Mouse (Mus musculus) heart, embryonic 12.5 days (tissue): ENCODE results near the gene Sh3gl2. TPM values are rescaled to one million over a fixed set of nuclear protein-coding genes. Genes with fewer than 3 reads are reported as not detected.

ENCODE experiments used
- ATAC-seq: fragments of 200-750 bp; cut with Nextera tagmentation; 2 replicates; pipeline ENCODE4 v1.8.0; 2017; ENCODE audit warnings: moderate TSS enrichment, moderate library complexity; ENCODE audit not compliant: insufficient number of reproducible peaks, low FRiP score
- H3K27ac ChIP-seq: fragments of 300-500 bp; sonication (generic); 2 replicates; pipeline ENCODE4 v1.5.1; 2016; ENCODE audit warnings: mild to moderate bottlenecking, moderate library complexity; ENCODE audit not compliant: poor library complexity, severe bottlenecking
- H3K27me3 ChIP-seq: fragments of 300-500 bp; sonication (generic); replicated peaks from 2 replicates; pipeline ENCODE4 v1.6.1; 2016; ENCODE audit warnings: mild to moderate bottlenecking, moderate library complexity
- H3K36me3 ChIP-seq: fragments of 300-500 bp; sonication (generic); 2 replicates; pipeline ENCODE4 v1.6.1; 2016; ENCODE audit warnings: mild to moderate bottlenecking, moderate library complexity
- H3K4me1 ChIP-seq: fragments of 300-500 bp; sonication (generic); replicated peaks from 2 replicates; pipeline ENCODE4 v1.6.1; 2016; ENCODE audit warnings: mild to moderate bottlenecking
- H3K4me2 ChIP-seq: fragments of 300-500 bp; sonication (generic); 2 replicates; pipeline ENCODE4 v1.6.1; 2016; ENCODE audit warnings: mild to moderate bottlenecking, moderate library complexity
- H3K4me3 ChIP-seq: fragments of 300-500 bp; sonication (generic); 2 replicates; pipeline ENCODE4 v1.5.1; 2016; ENCODE audit warnings: mild to moderate bottlenecking
- H3K9ac ChIP-seq: fragments of 300-500 bp; sonication (generic); 2 replicates; pipeline ENCODE4 v1.6.1; 2016; ENCODE audit warnings: mild to moderate bottlenecking, moderate library complexity
- H3K9me3 ChIP-seq: fragments of 300-500 bp; sonication (generic); replicated peaks from 2 replicates; pipeline ENCODE4 v1.6.1; 2016; ENCODE audit warnings: mild to moderate bottlenecking, moderate library complexity
- WGBS: fragments of 180-500 bp; shearing (Covaris S2); methylation state at CpG from one replicate; pipeline ENCODE4 v1.1.7; 2016; 5-methylcytosine and 5-hydroxymethylcytosine counted together
- polyA plus RNA-seq: library from polyadenylated mRNA; unstranded; fragments of >200 nt; fragmentation: Nextera tagmentation; extraction: Ambion mirVana; gene quantifications from 2 replicates; pipeline ENCODE4 v1.2.1, GENCODE M21; 2016

Gene Sh3gl2
- polyA plus RNA-seq, 1 experiment from 2014 or later = 0.65 TPM

DNA sequence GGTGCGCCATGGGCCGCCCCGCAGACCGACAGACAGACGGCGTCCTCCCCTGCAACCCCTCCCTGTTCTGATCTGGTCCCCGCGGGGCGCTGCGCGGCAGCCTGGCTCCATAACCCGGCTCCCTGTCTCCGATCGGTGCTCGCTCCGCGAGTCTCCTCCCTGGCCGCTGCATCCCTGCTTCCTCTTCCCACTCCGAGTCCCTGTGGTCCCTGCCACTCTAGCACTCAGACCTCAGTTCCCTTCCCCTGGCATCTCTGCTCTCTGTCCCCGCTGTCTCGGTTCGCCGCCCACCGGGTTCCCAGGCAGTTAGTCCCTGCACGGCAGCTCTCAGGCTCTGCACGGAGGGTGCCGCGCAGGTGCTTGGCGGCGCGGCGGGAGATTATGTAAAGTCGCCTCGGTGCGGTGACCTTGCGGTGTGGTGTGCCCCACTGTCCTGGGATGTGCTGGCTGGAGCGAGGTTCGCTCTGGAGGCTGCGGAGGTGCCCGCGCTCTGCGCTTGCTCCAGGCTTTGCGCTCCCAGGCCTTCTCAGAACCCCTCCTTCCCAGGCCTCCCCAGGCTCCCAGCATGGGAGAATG lies 798 bp downstream of the Sh3gl2 start:
- Histone ChIP-seq H3K27ac (no peak overlapping the region), H3K27me3 (peaks cover 66% of the 10 kb centered on the region), H3K9me3 (no peaks in the 10 kb centered on the region), H3K4me1 (0 out of 2 replicates have a peak, but pooled peaks cover 8% of the 10 kb centered on the region), H3K36me3 (no peaks in the 10 kb centered on the region), H3K4me3 (peak overlapping the region; percentile 71), H3K4me2 (peak overlapping the region; percentile 98), H3K9ac (peak overlapping the region; percentile 67)
- under 1% methylated on average over 43 of the region's 43 CpGs for WGBS
- peak; percentile 73 for ATAC-seq

DNA sequence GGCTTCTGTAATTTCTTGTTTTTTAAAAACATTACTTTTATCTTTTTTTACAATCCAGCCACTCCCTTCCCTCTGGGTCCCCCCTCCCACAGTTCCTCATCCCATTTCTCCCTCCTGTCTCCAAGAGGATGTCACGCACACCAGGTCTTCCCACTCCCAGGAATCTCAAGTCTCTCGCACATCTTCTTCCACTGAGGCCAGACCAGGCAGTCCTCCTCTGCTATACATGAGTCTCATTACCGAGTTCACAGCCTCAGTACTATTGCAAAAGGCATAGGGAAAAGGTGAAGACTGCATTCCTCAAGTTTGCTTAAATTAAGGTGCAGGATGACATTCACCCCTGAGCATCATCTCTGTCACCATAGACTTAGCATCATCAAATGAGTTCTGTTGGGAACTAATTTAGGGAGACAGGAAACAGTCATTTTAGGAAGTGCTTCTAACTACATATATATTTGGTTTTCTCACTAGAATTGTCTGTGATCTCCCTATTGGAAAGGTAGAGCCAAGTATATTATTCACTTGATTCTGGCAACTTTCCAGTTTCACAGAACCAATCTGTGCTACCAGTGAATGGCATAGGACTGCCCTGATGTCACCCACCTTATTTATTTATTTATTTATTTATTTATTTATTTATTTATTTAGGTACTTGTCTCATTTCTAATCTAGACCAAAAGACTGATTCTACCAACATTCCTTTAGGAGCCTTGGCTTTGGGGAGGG lies 1.9 kb downstream of the Sh3gl2 start:
- H3K4me2 ChIP-seq = no peak overlapping the region
- H3K4me1 ChIP-seq = 0 out of 2 replicates have a peak, but pooled peaks cover 8% of the 10 kb centered on the region
- 39% methylated on average over 3 of the region's 3 CpGs for WGBS
- no peaks in the 10 kb centered on the region for H3K36me3 ChIP-seq
- H3K9ac ChIP-seq = no peak overlapping the region
- ATAC-seq = no peak
- peaks cover 66% of the 10 kb centered on the region for H3K27me3 ChIP-seq
- H3K27ac ChIP-seq = no peak overlapping the region
- no peaks in the 10 kb centered on the region for H3K9me3 ChIP-seq
- H3K4me3 ChIP-seq = no peak overlapping the region

DNA sequence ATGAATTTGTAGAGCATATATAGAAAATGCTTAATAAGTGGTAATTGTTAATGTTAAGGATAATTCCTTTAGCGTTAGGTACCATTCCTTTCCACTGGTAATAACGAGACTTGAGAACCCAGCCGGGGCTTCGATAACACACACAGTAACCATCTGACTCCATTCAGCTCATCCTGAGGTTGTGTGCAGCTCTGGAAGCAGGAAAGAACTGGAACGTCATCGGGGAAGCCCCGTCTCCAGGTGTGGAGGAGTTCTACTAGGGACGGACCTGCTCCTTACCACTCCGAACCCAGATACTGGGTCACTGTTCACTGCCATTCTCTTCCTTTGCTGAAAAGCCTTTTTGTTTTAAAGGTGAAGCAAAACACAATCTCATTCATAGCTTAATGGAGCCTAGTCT lies 2.6 kb downstream of the Sh3gl2 start:
- 85% methylated on average over 9 of the region's 9 CpGs for WGBS
- no peak overlapping the region for H3K9ac ChIP-seq
- H3K4me3 ChIP-seq = no peak overlapping the region
- H3K4me2 ChIP-seq = no peak overlapping the region
- no peaks in the 10 kb centered on the region for H3K36me3 ChIP-seq
- H3K27me3 ChIP-seq = peaks cover 60% of the 10 kb centered on the region
- H3K4me1 ChIP-seq = 0 out of 2 replicates have a peak, but pooled peaks cover 8% of the 10 kb centered on the region
- H3K9me3 ChIP-seq = no peaks in the 10 kb centered on the region
- no peak for ATAC-seq
- H3K27ac ChIP-seq = no peak overlapping the region

DNA sequence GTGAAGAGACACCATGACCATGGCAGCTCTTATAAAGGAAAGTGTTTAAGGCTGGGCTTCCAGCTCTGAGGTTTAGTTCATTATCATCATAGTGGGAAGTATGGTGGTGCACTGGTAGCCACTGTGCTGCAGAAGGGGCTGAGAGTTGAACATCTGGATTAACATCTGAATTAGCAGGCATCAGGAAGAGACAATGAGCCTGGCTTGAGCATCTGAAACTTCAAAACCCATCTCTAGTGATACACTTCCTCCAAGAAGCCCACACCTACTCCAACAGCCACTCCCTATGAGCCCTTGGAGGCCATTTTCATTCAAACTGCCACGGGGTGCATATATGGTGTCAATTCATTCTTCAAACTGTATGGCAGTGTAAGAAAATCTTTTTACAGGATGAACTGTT lies 3.6 kb downstream of the Sh3gl2 start:
- WGBS = 67% methylated on average over 1 of the region's 1 CpGs
- no peak overlapping the region for H3K4me3 ChIP-seq
- no peak for ATAC-seq

DNA sequence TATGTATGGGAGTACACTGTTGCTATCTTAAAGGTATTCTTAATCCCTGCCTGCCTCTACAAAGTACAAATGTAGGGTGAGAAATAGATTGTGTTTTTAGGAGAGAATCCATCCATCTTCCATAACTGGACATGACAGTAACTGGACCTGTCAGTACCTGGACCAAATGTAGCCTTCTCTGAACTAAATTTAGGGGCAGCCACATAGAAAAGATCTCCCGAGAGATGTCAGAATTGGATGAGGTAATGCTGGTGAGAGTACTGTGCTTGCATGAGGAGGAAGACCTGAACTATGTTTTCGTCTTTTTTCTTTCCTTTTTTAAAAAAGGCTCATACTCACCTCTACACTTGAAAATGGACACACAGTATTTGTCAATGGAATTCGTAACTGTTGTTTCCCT lies 6.0 kb downstream of the Sh3gl2 start:
- 71% methylated on average over 3 of the region's 3 CpGs for WGBS
- Histone ChIP-seq H3K4me3 (no peak overlapping the region), H3K9ac (no peak overlapping the region), H3K27ac (no peak overlapping the region), H3K36me3 (no peaks in the 10 kb centered on the region), H3K4me1 (0 out of 2 replicates have a peak, but pooled peaks cover 2% of the 10 kb centered on the region), H3K9me3 (no peaks in the 10 kb centered on the region), H3K27me3 (peaks cover 28% of the 10 kb centered on the region), H3K4me2 (no peak overlapping the region)
- no peak for ATAC-seq

More for the DNA sequence above, 3.6 kb downstream of the Sh3gl2 start:
- H3K4me2 ChIP-seq = no peak overlapping the region
- H3K27me3 ChIP-seq = peaks cover 50% of the 10 kb centered on the region
- H3K9ac ChIP-seq = no peak overlapping the region
- H3K4me1 ChIP-seq = 0 out of 2 replicates have a peak, but pooled peaks cover 8% of the 10 kb centered on the region
- no peaks in the 10 kb centered on the region for H3K9me3 ChIP-seq
- no peaks in the 10 kb centered on the region for H3K36me3 ChIP-seq
- H3K27ac ChIP-seq = no peak overlapping the region

DNA sequence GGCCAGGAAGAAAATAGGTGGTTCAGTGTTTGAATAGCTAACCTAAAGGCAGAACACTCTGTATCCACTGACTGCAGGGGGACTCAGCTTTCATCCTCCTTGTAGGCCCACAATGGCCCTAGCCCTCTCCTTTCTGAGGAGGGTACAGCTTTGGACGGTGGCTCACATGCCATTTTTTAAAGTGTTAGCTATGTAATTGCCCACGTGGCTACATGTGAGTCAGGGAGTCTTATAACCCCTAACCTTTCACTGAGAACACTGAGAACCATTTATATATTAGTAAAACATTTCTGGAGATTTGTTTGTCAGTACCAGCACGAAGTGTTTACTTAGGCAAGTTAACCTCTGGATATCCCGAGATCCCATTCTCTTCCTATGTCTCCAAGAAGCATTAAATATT lies 12.1 kb downstream of the Sh3gl2 start:
- Histone ChIP-seq H3K4me2 (no peak overlapping the region), H3K36me3 (no peaks in the 10 kb centered on the region), H3K4me3 (no peak overlapping the region), H3K9me3 (no peaks in the 10 kb centered on the region), H3K4me1 (no peaks in the 10 kb centered on the region), H3K9ac (no peak overlapping the region), H3K27ac (no peak overlapping the region), H3K27me3 (no peaks in the 10 kb centered on the region)
- no peak for ATAC-seq
- WGBS = 69% methylated on average over 4 of the region's 4 CpGs

DNA sequence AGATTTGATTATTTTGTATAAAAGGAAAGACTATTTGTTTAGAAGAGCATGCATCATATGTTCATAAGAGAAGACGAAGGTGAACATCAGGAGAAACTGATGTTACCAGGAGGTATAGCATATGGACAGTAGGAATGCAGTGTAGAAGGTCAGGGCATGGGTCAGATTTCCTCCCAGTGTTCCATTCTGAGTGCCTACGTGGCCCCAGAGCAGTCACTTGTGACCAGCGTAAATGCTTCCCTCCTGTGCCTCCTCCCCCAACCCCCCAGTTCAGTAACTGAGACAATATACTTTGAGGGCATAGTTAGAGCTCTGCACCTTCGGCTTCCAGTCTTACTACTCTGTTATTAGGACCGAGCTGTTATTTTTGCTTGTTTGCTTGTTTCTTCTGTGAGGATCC lies 17.8 kb downstream of the Sh3gl2 start:
- 72% methylated on average over 5 of the region's 5 CpGs for WGBS
- ATAC-seq = no peak
- Histone ChIP-seq H3K4me1 (no peaks in the 10 kb centered on the region), H3K36me3 (no peaks in the 10 kb centered on the region), H3K4me2 (no peak overlapping the region), H3K9me3 (no peaks in the 10 kb centered on the region), H3K9ac (no peak overlapping the region), H3K27ac (no peak overlapping the region), H3K27me3 (no peaks in the 10 kb centered on the region), H3K4me3 (no peak overlapping the region)

DNA sequence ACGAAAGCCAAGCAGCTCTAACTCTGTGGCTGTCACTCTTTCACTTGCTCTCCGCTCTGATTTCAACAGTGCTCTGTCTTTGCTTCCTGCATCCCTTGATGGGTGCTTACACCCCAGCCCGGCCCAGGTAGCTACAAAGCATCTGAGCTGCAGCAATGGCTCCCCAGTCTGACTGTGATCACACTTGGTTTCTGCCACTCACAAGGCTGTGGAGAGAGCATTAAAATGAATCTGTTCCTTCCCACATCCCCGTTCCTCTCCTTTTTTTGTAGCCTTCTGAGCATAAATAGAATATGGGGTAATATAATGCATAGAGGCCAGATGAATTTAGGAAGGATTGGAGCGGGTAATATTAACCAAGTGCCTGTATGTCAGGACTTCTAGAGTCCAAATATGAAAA lies 21.8 kb downstream of the Sh3gl2 start:
- no peak overlapping the region for H3K9ac ChIP-seq
- no peaks in the 10 kb centered on the region for H3K4me1 ChIP-seq
- no peaks in the 10 kb centered on the region for H3K9me3 ChIP-seq
- H3K4me3 ChIP-seq = no peak overlapping the region
- no peak for ATAC-seq
- WGBS = 71% methylated on average over 5 of the region's 5 CpGs
- no peak overlapping the region for H3K4me2 ChIP-seq
- no peak overlapping the region for H3K27ac ChIP-seq
- no peaks in the 10 kb centered on the region for H3K27me3 ChIP-seq
- no peaks in the 10 kb centered on the region for H3K36me3 ChIP-seq

DNA sequence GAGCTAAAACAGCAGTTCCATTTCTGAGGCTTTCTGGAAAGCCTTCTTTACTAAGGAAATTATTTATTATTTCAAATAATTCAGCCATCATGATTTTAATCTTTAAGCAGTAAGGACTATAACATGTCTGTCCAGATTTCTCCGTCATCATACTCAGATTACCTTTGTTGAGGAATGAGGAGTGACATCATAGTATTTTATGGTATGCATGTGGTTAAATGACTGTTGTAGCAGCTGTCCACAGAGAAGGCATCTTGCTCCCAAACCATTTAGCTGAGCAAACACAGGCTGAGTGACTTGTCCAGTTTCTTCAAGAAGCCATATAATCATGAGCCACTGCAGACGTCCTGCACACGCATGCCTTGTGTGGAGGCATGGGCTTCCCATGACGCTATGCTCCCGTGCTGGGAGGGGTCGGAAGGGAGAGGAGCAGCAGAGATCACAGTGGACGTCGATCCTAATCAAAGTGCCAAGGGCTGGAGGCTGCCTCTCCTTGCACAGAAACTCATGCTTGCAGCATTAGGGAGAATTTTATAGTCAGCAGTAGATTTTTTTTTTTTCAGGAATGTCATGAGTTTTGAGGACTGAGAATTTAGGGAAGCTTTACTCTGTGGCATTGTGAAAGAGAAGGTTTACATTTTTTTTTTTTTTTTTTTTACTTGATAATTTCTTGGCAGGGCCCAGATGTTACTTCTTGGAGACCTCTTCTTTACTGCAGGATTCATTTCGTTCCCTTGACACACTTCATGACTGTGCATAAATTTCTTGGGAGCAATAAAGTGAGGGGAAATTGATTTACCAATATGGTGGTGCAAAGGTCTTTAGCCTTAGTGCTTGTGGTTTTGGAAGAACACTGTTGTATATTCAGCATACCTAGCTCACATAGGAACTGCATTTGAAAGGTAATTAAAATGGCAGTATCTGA lies 23.0 kb downstream of the Sh3gl2 start:
- no peak overlapping the region for H3K4me3 ChIP-seq
- WGBS = 73% methylated on average over 9 of the region's 9 CpGs
- H3K27me3 ChIP-seq = no peaks in the 10 kb centered on the region
- H3K4me1 ChIP-seq = no peaks in the 10 kb centered on the region
- H3K9me3 ChIP-seq = no peaks in the 10 kb centered on the region
- no peak overlapping the region for H3K27ac ChIP-seq
- no peaks in the 10 kb centered on the region for H3K36me3 ChIP-seq
- no peak for ATAC-seq
- no peak overlapping the region for H3K4me2 ChIP-seq
- H3K9ac ChIP-seq = no peak overlapping the region

DNA sequence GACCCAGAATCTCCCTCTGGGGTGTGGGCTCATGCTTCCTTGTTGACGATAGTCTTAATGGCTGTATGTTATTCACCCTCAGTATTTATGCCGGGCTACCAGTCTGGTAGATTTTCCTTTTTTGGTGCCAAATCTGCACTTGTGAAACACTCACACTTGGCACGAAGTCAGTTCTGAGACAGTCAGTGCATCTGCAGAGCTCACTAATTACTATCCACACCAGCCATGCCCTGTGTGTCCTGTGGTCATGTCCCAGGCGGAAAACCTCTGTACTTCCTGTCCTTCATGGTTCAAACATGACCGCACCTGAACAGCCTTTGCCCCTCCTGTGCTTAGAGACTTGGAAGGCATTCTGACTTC lies 23.6 kb downstream of the Sh3gl2 start:
- H3K9me3 ChIP-seq = no peaks in the 10 kb centered on the region
- H3K4me3 ChIP-seq = no peak overlapping the region
- H3K4me1 ChIP-seq = no peaks in the 10 kb centered on the region
- no peak overlapping the region for H3K27ac ChIP-seq
- H3K27me3 ChIP-seq = no peaks in the 10 kb centered on the region
- 73% methylated on average over 5 of the region's 5 CpGs for WGBS
- ATAC-seq = no peak
- H3K4me2 ChIP-seq = no peak overlapping the region
- no peaks in the 10 kb centered on the region for H3K36me3 ChIP-seq
- H3K9ac ChIP-seq = no peak overlapping the region
